Comparison of ENCODE assay signal across 24 mouse cellular contexts in the genomic region with DNA sequence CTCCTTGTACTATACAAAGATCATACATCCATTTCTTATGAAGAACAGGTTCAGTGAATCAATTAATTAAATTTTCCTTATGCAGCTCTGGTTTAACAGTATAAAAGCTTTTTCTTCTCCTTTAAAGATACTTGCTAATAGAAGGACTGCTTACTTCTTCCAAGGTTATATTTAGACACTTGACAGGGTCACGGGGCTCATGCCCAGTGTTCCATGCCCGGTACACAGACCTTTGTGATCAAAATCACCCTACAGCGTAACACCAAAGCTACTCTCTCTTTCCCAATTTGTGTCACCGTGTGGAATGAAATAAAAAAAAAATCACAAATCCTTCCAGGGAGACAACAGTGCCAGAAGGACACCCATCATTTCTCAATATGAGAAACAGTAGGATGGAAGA. TPM values are rescaled to one million over a fixed set of nuclear protein-coding genes. Genes with fewer than 3 reads are reported as not detected.
DNase-seq lines count a peak whose midpoint lies in the region; ATAC-seq and TF ChIP-seq lines count a peak whose summit lies in the region.
"Had no signal": no experiment of that assay in that cellular context is flagged by ENCODE, and none has a peak within 500 bp of the region (broad histone marks: within the 10 kb centered on the region; RNA-seq: fewer than 3 reads in every experiment).

No protein-coding gene starts in this region.

- ATAC-seq in heart, embryonic 11.5 days (replicated peaks; ENCODE audit: insufficient number of reproducible peaks, low FRiP score, low TSS enrichment), result no peak
- ATAC-seq: forebrain, embryonic 14.5 days had no signal

- TF ChIP-seq POLR2A in liver, adult 2 months (IDR thresholded peaks at IDR 0.05; ENCODE audit: extremely low read depth, insufficient read depth, low read length), result no peak

- no peak overlapping the region for H3K4me2 ChIP-seq in heart, embryonic 11.5 days
- H3K4me2 ChIP-seq: embryonic facial prominence, embryonic 13.5 days; embryonic facial prominence, embryonic 15.5 days; forebrain, embryonic 12.5 days had no signal

- H3K27ac ChIP-seq in heart, embryonic 10.5 days, result no peak overlapping the region
- H3K27ac ChIP-seq in heart, embryonic 11.5 days (ENCODE audit: low read depth, low read length), result no peak overlapping the region
- H3K27ac ChIP-seq in liver, adult 2 months (replicated peaks; ENCODE audit: insufficient read depth, low read depth, low read length), result no peak overlapping the region
- H3K27ac ChIP-seq: embryonic facial prominence, embryonic 13.5 days; embryonic facial prominence, embryonic 15.5 days; forebrain, embryonic 10.5 days; forebrain, embryonic 12.5 days had no signal

- H3K36me3 ChIP-seq in heart, embryonic 10.5 days, result no peaks in the 10 kb centered on the region
- no peaks in the 10 kb centered on the region for H3K36me3 ChIP-seq in heart, embryonic 11.5 days (ENCODE audit: control insufficient read depth, insufficient read depth, low read length)
- H3K36me3 ChIP-seq in liver, adult 2 months (ENCODE audit: control insufficient read depth, insufficient read depth, low read length), result no peaks in the 10 kb centered on the region
- H3K36me3 ChIP-seq: embryonic facial prominence, embryonic 13.5 days; embryonic facial prominence, embryonic 15.5 days; forebrain, embryonic 10.5 days; forebrain, embryonic 12.5 days had no signal

- 74% methylated on average over 4 of the region's 4 CpGs for WGBS in heart, embryonic 10.5 days
- 68% methylated on average over 4 of the region's 4 CpGs for WGBS in heart, embryonic 11.5 days (ENCODE audit: insufficient replicate concordance)
- 42% methylated on average over 4 of the region's 4 CpGs for WGBS in liver, adult 2 months

- no peaks in the 10 kb centered on the region for H3K27me3 ChIP-seq in heart, embryonic 10.5 days (ENCODE audit: insufficient read depth, poor library complexity, severe bottlenecking)
- no peaks in the 10 kb centered on the region for H3K27me3 ChIP-seq in heart, embryonic 11.5 days (ENCODE audit: control insufficient read depth, insufficient read depth, low read length)
- H3K27me3 ChIP-seq in liver, adult 2 months (ENCODE audit: control insufficient read depth, insufficient read depth, low read length), result no peaks in the 10 kb centered on the region
- H3K27me3 ChIP-seq: embryonic facial prominence, embryonic 13.5 days; embryonic facial prominence, embryonic 15.5 days; forebrain, embryonic 12.5 days had no signal

- H3K4me3 ChIP-seq in heart, embryonic 10.5 days, result no peak overlapping the region
- H3K4me3 ChIP-seq in heart, embryonic 11.5 days (ENCODE audit: low read depth, low read length), result no peak overlapping the region
- no peak overlapping the region for H3K4me3 ChIP-seq in liver, adult 2 months (ENCODE audit: insufficient read depth, low read depth, low read length)
- H3K4me3 ChIP-seq: embryonic facial prominence, embryonic 13.5 days; embryonic facial prominence, embryonic 15.5 days; erythroblast, embryonic 14.5 days; forebrain, embryonic 10.5 days; forebrain, embryonic 12.5 days had no signal

- H3K9me3 ChIP-seq in heart, embryonic 10.5 days, result no peaks in the 10 kb centered on the region
- H3K9me3 ChIP-seq in heart, embryonic 11.5 days (replicated peaks; ENCODE audit: control insufficient read depth, low read length), result no peaks in the 10 kb centered on the region
- H3K9me3 ChIP-seq: embryonic facial prominence, embryonic 13.5 days; embryonic facial prominence, embryonic 15.5 days; forebrain, embryonic 10.5 days; forebrain, embryonic 12.5 days had no signal

- H3K4me1 ChIP-seq in heart, embryonic 10.5 days, result no peaks in the 10 kb centered on the region
- H3K4me1 ChIP-seq in heart, embryonic 11.5 days (ENCODE audit: control insufficient read depth, insufficient read depth, low read length), result no peaks in the 10 kb centered on the region
- no peaks in the 10 kb centered on the region for H3K4me1 ChIP-seq in liver, adult 2 months (ENCODE audit: control insufficient read depth, insufficient read depth, low read length)
- H3K4me1 ChIP-seq: embryonic facial prominence, embryonic 13.5 days; embryonic facial prominence, embryonic 15.5 days; forebrain, embryonic 12.5 days had no signal

- no peak overlapping the region for H3K9ac ChIP-seq in heart, embryonic 11.5 days (ENCODE audit: low read depth, low read length)
- no peak overlapping the region for H3K9ac ChIP-seq in liver, adult 2 months (ENCODE audit: low read depth, low read length)
- H3K9ac ChIP-seq: embryonic facial prominence, embryonic 13.5 days; embryonic facial prominence, embryonic 15.5 days; forebrain, embryonic 12.5 days had no signal

- H3K79me2 ChIP-seq in liver, adult 2 months (ENCODE audit: control insufficient read depth, insufficient read depth, low read length), result no peaks in the 10 kb centered on the region

- no peak for TF ChIP-seq CTCF in liver, adult 2 months (IDR thresholded peaks at IDR 0.05; ENCODE audit: low read depth, low read length)

- DNase-seq in heart, adult 18-20 months, result peak; percentile 20 to 34
- DNase-seq in heart, embryonic 10.5 days (ENCODE audit: low spot score), result no peak
- DNase-seq in heart, adult 8-10 months (ENCODE audit: low spot score), result peak; percentile 13
- peak; percentile 33 for DNase-seq in liver, adult 2 months (ENCODE audit: extremely low read depth, low read depth, low spot score)
- no peak for DNase-seq in liver
- DNase-seq: adrenal gland, adult 2 months; adrenal gland, postnatal 10 days; adrenal gland, postnatal 25 days; cerebellum, adult 11 months; cerebellum, adult 18-20 months; cerebellum, adult 8-10 months; cerebellum, adult 9-11 months; cerebellum, postnatal 14 days; cerebellum, postnatal 36 days; embryo, embryonic 11 days had no signal

RNA-seq across cellular contexts. Expression of gene Pcdh15, which starts 48.8 kb away (rescaled TPM):
- 1 to 10 TPM in 1 of 2 experiments, under 1 TPM in 1; 0.79 to 1.7 TPM for total RNA-seq in heart, adult 18-20 months (2021)
- polyA plus RNA-seq in heart, embryonic 10.5 days (2016; fragmentation: Nextera tagmentation; extraction: Ambion mirVana), result 0.06 and 0.78 TPM in 2 replicates
- 1 to 10 TPM in 1 of 4 experiments, under 1 TPM in 3; 0.69 to 1.2 (median 0.92) TPM for total RNA-seq in heart, adult 8-10 months (2022)
- polyA plus RNA-seq in heart, embryonic 11.5 days (2014; fragmentation: Nextera tagmentation; extraction: Ambion mirVana), result 0.11 and 0.35 TPM in 2 replicates
- total RNA-seq in liver, adult 2 months (2014; rRNA removed), result 0.09 and 0.34 TPM in 2 replicates
- polyA plus RNA-seq in liver, adult 2 months (2012; rRNA removed), result 0.04 TPM in 1 of 2 replicates, not detected in the other
- total RNA-seq: common myeloid progenitor, adult 5-6 weeks; MEL had no signal
- polyA plus RNA-seq: erythroblast, embryonic 14.5 days had no signal

Comparison
In these comparisons a context has a peak if more than half of its experiments do, and no peak if none do; other contexts are left out.
1. DNase-seq: peak in heart, adult 18-20 months (2 of 2), heart, adult 8-10 months (single experiment) and liver, adult 2 months (single experiment); none in heart, embryonic 10.5 days (single experiment) and liver (single experiment).